Mouse (Mus musculus) kidney, postnatal 0 days (tissue): Measurements from ENCODE around the gene Spsb3. TPM values are rescaled to one million over a fixed set of nuclear protein-coding genes. Genes with fewer than 3 reads are reported as not detected.

Experiments used
- ATAC-seq: fragments of 200-750 bp; cut with Nextera tagmentation; replicated peaks from 2 replicates; pipeline ENCODE4 v1.8.0; 2017; ENCODE audit warnings: low read depth, moderate number of reproducible peaks, moderate TSS enrichment, moderate library complexity; ENCODE audit not compliant: low FRiP score
- DNase-seq: peaks from one replicate; pipeline ENCODE4 v3.0.0-alpha.2; 2016; ENCODE audit warnings: low spot score
- H3K27ac ChIP-seq: fragments of 300-500 bp; sonication (generic); 2 replicates; pipeline ENCODE4 v1.5.1; 2014; ENCODE audit warnings: mild to moderate bottlenecking
- H3K27me3 ChIP-seq: fragments of 300-500 bp; sonication (generic); 2 replicates; pipeline ENCODE4 v1.6.1; 2014; ENCODE audit warnings: low read length, mixed read lengths; ENCODE audit not compliant: insufficient read depth
- H3K36me3 ChIP-seq: fragments of 300-500 bp; sonication (generic); 2 replicates; pipeline ENCODE4 v1.6.1; 2014; ENCODE audit warnings: low read length, mixed read lengths; ENCODE audit not compliant: insufficient read depth
- H3K4me1 ChIP-seq: fragments of 300-500 bp; sonication (generic); replicated peaks from 2 replicates; pipeline ENCODE4 v1.6.1; 2014; ENCODE audit warnings: antibody characterized with exemption, low read length, mixed read lengths; ENCODE audit not compliant: insufficient read depth
- H3K4me2 ChIP-seq: fragments of 300-500 bp; sonication (generic); 2 replicates; pipeline ENCODE4 v1.6.1; 2014; ENCODE audit warnings: mild to moderate bottlenecking, low read length, moderate library complexity, mixed read lengths
- H3K4me3 ChIP-seq: fragments of 300-500 bp; sonication (generic); replicated peaks from 2 replicates; pipeline ENCODE4 v1.5.1; 2014; ENCODE audit warnings: low read depth, low read length
- H3K9ac ChIP-seq: fragments of 300-500 bp; sonication (generic); 2 replicates; pipeline ENCODE4 v1.6.1; 2014; ENCODE audit warnings: low read depth, low read length
- H3K9me3 ChIP-seq: fragments of 300-500 bp; sonication (generic); replicated peaks from 2 replicates; pipeline ENCODE4 v1.6.1; 2016; ENCODE audit warnings: low read length, inconsistent platforms, mixed read lengths
- CTCF ChIP-seq: IDR thresholded peaks from 2 replicates; pipeline ENCODE4 v1.5.1; 2016; ENCODE audit warnings: antibody characterized with exemption, low read depth, mild to moderate bottlenecking, moderate library complexity
- WGBS: fragments of 180-500 bp; shearing (Covaris S2); extraction: QIAGEN DNeasy Blood & Tissue Kit; methylation state at CpG from one replicate; pipeline ENCODE4 v1.1.7; 2014; 5-methylcytosine and 5-hydroxymethylcytosine counted together
- polyA plus RNA-seq: library from polyadenylated mRNA; unstranded; fragments of >200 nt; fragmentation: Nextera tagmentation; extraction: Ambion mirVana; gene quantifications from 2 replicates; pipeline ENCODE4 v1.2.1, GENCODE M21; 2015

Gene Spsb3
- polyA plus RNA-seq, 1 experiment from 2014 or later: 53.4 TPM

DNA sequence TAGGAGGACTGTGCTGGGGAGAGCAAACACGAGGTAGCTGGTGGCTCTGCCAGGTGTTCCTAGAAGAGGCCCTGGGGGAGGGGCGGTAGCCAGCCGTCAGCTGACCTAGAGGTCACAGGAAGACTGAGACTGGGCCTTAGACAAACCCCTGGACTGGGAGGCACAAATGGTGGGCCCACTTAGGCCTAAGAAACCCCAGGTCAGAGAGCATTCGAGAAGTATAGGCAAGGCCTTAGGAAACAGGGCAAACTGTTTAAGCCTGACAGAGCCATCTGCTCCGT lies 8.4 kb upstream of the Spsb3 start:
- WGBS: 24% methylated on average over 5 of the region's 5 CpGs
- H3K4me1 ChIP-seq: 0 out of 2 replicates have a peak, but pooled peaks cover 4% of the 10 kb centered on the region
- H3K9me3 ChIP-seq: no peaks in the 10 kb centered on the region
- H3K27ac ChIP-seq: peak overlapping the region; percentile 38; the same call in 1 of the 2 replicates
- peak; percentile 36 for ATAC-seq
- TF ChIP-seq CTCF: no peak
- H3K4me2 ChIP-seq: no peak overlapping the region
- H3K27me3 ChIP-seq: no peaks in the 10 kb centered on the region
- peak overlapping the region; percentile 24; the same call in 1 of the 2 replicates for H3K9ac ChIP-seq
- H3K4me3 ChIP-seq: no peak overlapping the region
- peaks cover 5% of the 10 kb centered on the region; the same call in 1 of the 2 replicates for H3K36me3 ChIP-seq
- no peak for DNase-seq

DNA sequence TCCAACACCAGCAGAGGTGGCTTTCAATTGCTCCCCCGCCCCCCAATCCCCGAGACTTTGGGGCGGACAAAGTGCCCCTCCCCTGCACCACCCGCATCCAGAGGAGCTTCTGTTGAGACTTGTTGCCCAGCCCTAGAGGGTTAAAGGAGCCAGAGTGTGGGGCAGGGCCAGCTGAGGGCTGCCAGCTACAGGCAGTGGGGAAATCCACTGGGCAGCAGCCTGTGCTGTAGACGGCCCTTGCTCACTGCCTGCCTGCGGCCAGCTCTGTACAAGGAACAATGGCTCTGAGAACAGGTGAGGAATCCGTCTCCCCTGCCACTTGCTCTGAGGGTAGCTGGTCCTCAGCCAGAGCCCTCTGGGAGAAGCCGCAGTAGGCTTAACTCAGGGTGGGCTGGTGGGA lies 7.9 kb upstream of the Spsb3 start:
- Histone ChIP-seq H3K27ac (peak overlapping the region; percentile 38; the same call in 1 of the 2 replicates), H3K4me3 (no peak overlapping the region), H3K27me3 (no peaks in the 10 kb centered on the region), H3K9me3 (no peaks in the 10 kb centered on the region), H3K9ac (peak overlapping the region; percentile 24; the same call in 1 of the 2 replicates), H3K36me3 (peaks cover 5% of the 10 kb centered on the region; the same call in 1 of the 2 replicates), H3K4me1 (0 out of 2 replicates have a peak, but pooled peaks cover 4% of the 10 kb centered on the region), H3K4me2 (no peak overlapping the region)
- no peak for ATAC-seq
- WGBS: 64% methylated on average over 8 of the region's 8 CpGs
- no peak for TF ChIP-seq CTCF
- DNase-seq: no peak

DNA sequence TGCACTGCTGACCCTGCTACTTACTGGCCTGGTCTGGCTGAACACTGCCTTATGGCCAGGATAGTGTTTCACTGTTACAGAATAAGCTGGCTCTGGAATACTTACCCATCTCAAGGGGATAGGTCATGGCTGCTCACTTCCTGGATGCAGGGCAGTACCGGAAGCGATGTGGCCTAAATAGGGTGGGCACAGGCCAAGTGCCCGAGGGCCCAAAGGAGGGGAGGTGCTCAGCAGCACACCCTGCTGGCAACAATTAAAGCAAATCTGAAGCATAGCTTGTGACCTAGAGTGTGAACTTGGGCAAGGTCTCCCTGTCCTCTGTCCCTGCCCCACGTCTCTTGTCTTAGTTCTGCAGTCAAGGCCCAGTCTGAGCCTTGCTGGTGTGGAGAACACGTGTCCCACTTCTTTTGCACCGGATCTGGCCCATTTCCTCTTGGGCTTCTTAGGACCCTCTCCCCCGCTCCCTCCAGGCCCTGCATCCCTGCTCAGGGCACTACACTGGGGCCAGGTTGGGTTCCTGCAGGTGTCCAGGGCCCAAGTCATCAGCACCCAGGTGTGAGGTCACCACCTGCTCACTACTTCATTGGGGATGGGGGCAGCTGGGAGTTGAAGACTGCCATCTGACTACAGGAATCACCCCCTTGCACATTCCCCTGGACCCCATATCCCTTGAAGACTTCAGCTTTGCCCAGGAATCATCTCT lies 4.6 kb upstream of the Spsb3 start:
- H3K27ac ChIP-seq: no peak overlapping the region

DNA sequence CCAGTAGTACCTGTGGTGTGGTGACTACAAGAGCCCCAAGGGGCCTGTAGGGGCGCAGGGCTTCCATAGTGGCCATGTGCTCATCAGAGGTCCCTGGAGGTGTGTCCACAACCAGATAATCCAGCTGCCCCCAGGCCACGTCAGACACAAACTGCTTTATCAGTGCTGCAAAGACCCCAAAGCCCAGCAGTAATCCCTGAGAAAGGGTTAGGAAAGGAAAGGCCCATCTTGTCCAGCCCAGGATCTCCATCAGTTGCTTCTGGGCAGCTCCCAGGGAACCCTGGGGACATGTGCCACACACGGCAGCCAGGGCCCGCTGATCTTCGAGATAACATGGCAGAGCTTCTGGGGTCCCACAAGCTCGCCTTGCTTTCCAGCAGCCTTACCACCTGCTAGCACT lies 2.1 kb upstream of the Spsb3 start:
- H3K4me3 ChIP-seq: no peak overlapping the region
- H3K9me3 ChIP-seq: no peaks in the 10 kb centered on the region
- no peak for TF ChIP-seq CTCF
- no peak overlapping the region for H3K9ac ChIP-seq
- DNase-seq: no peak
- no peak for ATAC-seq
- peaks cover 9% of the 10 kb centered on the region; the same call in 1 of the 2 replicates for H3K36me3 ChIP-seq
- no peak overlapping the region for H3K27ac ChIP-seq
- H3K4me2 ChIP-seq: no peak overlapping the region
- H3K27me3 ChIP-seq: no peaks in the 10 kb centered on the region
- WGBS: 83% methylated on average over 6 of the region's 6 CpGs
- peaks cover 9% of the 10 kb centered on the region for H3K4me1 ChIP-seq

More for the DNA sequence above, 4.6 kb upstream of the Spsb3 start:
- H3K4me1 ChIP-seq: peaks cover 4% of the 10 kb centered on the region; the same call in 1 of the 2 replicates
- 41% methylated on average over 7 of the region's 7 CpGs for WGBS
- H3K9ac ChIP-seq: no peak overlapping the region
- DNase-seq (peak; percentile 65), ATAC-seq (0 out of 2 replicates have a peak, but pooled peaks have one; percentile 2)
- peak; percentile 73 for TF ChIP-seq CTCF
- H3K36me3 ChIP-seq: peaks cover 9% of the 10 kb centered on the region; the same call in 1 of the 2 replicates
- no peak overlapping the region for H3K4me3 ChIP-seq
- no peaks in the 10 kb centered on the region for H3K27me3 ChIP-seq
- H3K4me2 ChIP-seq: no peak overlapping the region
- H3K9me3 ChIP-seq: no peaks in the 10 kb centered on the region

DNA sequence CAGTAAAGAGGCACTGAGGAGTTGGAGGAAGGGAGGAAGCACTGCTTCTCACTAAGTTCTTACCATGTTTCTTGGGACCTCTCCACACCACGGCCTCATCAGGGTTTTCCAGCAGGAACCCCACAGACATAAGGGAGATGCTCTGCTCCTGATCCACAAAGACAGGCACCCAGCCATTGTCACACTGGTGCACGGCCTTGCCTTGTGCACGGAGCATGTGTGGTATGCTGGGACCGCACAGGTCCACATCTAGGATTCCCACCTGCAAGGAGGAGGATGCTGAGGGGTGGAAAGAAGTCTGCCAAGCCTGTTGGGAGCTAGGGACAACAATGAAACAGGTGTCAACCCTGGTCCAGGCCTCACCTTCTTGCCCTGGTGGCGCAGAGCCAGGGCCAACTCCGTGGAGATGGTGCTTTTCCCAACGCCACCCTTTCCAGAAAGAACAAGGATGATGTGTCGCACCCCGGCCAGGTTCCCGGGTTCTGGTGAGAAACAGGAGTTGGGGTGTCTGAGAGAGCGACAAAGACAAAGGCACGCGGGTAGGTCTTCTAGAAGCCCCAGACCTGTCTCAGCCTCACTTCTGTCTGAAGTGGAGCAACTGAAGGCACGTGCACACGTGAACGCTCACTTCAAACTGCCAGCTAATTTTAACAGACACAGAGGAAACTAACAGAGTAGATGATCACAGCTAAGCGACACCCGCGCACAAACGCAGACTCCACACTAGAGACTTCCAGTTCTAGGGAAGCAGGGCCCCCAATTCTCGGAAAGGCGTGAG lies 898 bp upstream of the Spsb3 start:
- peaks cover 13% of the 10 kb centered on the region; the same call in 1 of the 2 replicates for H3K36me3 ChIP-seq
- peaks cover 9% of the 10 kb centered on the region for H3K4me1 ChIP-seq
- no peak overlapping the region; the same call in 1 of the 2 replicates for H3K27ac ChIP-seq
- H3K4me3 ChIP-seq: peak overlapping the region; percentile 87
- ATAC-seq (no peak), DNase-seq (no peak)
- no peaks in the 10 kb centered on the region for H3K9me3 ChIP-seq
- H3K4me2 ChIP-seq: peak overlapping the region; percentile 82
- H3K27me3 ChIP-seq: no peaks in the 10 kb centered on the region
- H3K9ac ChIP-seq: peak overlapping the region; percentile 73
- WGBS: 28% methylated on average over 22 of the region's 22 CpGs
- no peak for TF ChIP-seq CTCF

DNA sequence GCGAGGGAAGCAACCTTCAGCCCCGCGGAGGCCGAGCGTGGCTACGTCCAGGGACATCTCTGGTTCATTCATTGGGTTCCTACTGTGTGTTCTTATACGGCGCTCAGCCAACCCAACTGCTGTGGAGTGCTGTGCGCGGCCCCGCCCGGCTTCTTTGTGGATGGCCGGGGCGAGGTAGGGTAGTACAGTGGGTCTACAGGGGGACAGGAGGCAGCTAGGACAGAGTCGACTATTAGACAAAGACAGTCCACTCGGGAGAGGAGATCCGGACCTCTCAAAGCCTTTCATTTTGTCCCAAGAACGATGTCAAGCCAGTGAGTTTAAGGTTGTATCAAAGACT lies 459 bp downstream of the Spsb3 start:
- Histone ChIP-seq H3K4me1 (peaks cover 7% of the 10 kb centered on the region), H3K27ac (peak overlapping the region; percentile 80), H3K9ac (peak overlapping the region; percentile 77), H3K27me3 (no peaks in the 10 kb centered on the region), H3K9me3 (no peaks in the 10 kb centered on the region), H3K36me3 (peaks cover 23% of the 10 kb centered on the region), H3K4me3 (peak overlapping the region; percentile 76), H3K4me2 (peak overlapping the region; percentile 76)
- 1% methylated on average over 18 of the region's 18 CpGs for WGBS
- no peak for DNase-seq
- no peak for TF ChIP-seq CTCF
- ATAC-seq: peak; percentile 23
